Mouse (Mus musculus): Measurements from ENCODE around the gene Ccdc167. TPM values are rescaled to one million over a fixed set of nuclear protein-coding genes. Genes with fewer than 3 reads are reported as not detected.

Ccdc167 gene
- polyA plus RNA-seq, 1 experiment = 14.5 TPM

GRCm38 (mm10) chr17:29686771-29687170, 30.1 kb downstream of the Ccdc167 start:
- H3K9me3 ChIP-seq (replicated peaks; ENCODE audit: control insufficient read depth, insufficient read depth, low read length, poor library complexity, severe bottlenecking) = no peaks in the 10 kb centered on the region
- no peaks in the 10 kb centered on the region for H3K4me1 ChIP-seq (ENCODE audit: control insufficient read depth, insufficient read depth, low read length)
- H3K27ac ChIP-seq (ENCODE audit: insufficient read depth, low read length) = no peak overlapping the region
- no peak overlapping the region for H3K9ac ChIP-seq (ENCODE audit: low read depth, poor library complexity, severe bottlenecking)
- no peak overlapping the region for H3K4me3 ChIP-seq (ENCODE audit: low read depth, low read length)
- no peaks in the 10 kb centered on the region for H3K27me3 ChIP-seq (ENCODE audit: control insufficient read depth, insufficient read depth, low read length, poor library complexity, severe bottlenecking)
- peaks cover 30% of the 10 kb centered on the region for H3K36me3 ChIP-seq (ENCODE audit: control insufficient read depth, insufficient read depth, low read length, poor library complexity, severe bottlenecking)
- TF ChIP-seq POLR2A (IDR thresholded peaks at IDR 0.05; ENCODE audit: insufficient read depth, low read length) = no peak
- TF ChIP-seq CTCF (IDR thresholded peaks at IDR 0.05; ENCODE audit: low read depth, low read length) = no peak
- TF ChIP-seq EP300 (IDR thresholded peaks at IDR 0.05; ENCODE audit: insufficient read depth, low read depth, low read length) = no peak

- TF ChIP-seq CTCF (IDR thresholded peaks at IDR 0.05; ENCODE audit: low read depth, low read length) = no peak
- Histone ChIP-seq H3K4me3 (ENCODE audit: low read depth, low read length) (no peak overlapping the region), H3K36me3 (ENCODE audit: control insufficient read depth, insufficient read depth, low read length, poor library complexity, severe bottlenecking) (peaks cover 27% of the 10 kb centered on the region), H3K9me3 (replicated peaks; ENCODE audit: control insufficient read depth, insufficient read depth, low read length, poor library complexity, severe bottlenecking) (no peaks in the 10 kb centered on the region), H3K9ac (ENCODE audit: low read depth, poor library complexity, severe bottlenecking) (no peak overlapping the region), H3K27me3 (ENCODE audit: control insufficient read depth, insufficient read depth, low read length, poor library complexity, severe bottlenecking) (no peaks in the 10 kb centered on the region), H3K27ac (ENCODE audit: insufficient read depth, low read length) (no peak overlapping the region), H3K4me1 (ENCODE audit: control insufficient read depth, insufficient read depth, low read length) (no peaks in the 10 kb centered on the region)
These were observed 32.6 kb downstream of the Ccdc167 start for GRCm38 (mm10) chr17:29684275-29684674.

- Histone ChIP-seq H3K9me3 (replicated peaks; ENCODE audit: control insufficient read depth, insufficient read depth, low read length, poor library complexity, severe bottlenecking) (no peaks in the 10 kb centered on the region), H3K4me3 (ENCODE audit: low read depth, low read length) (no peak overlapping the region), H3K27ac (ENCODE audit: insufficient read depth, low read length) (no peak overlapping the region), H3K4me1 (ENCODE audit: control insufficient read depth, insufficient read depth, low read length) (peaks cover 2% of the 10 kb centered on the region), H3K36me3 (ENCODE audit: control insufficient read depth, insufficient read depth, low read length, poor library complexity, severe bottlenecking) (peaks cover 34% of the 10 kb centered on the region), H3K27me3 (ENCODE audit: control insufficient read depth, insufficient read depth, low read length, poor library complexity, severe bottlenecking) (no peaks in the 10 kb centered on the region), H3K9ac (ENCODE audit: low read depth, poor library complexity, severe bottlenecking) (no peak overlapping the region)
- TF ChIP-seq EP300 (IDR thresholded peaks at IDR 0.05; ENCODE audit: insufficient read depth, low read depth, low read length) (no peak), POLR2A (IDR thresholded peaks at IDR 0.05; ENCODE audit: insufficient read depth, low read length) (no peak), CTCF (IDR thresholded peaks at IDR 0.05; ENCODE audit: low read depth, low read length) (no peak)
These were observed 33.7 kb downstream of the Ccdc167 start for GRCm38 (mm10) chr17:29683127-29683526.

- H3K27me3 ChIP-seq (ENCODE audit: control insufficient read depth, insufficient read depth, low read length, poor library complexity, severe bottlenecking) = no peaks in the 10 kb centered on the region
- H3K4me3 ChIP-seq (ENCODE audit: low read depth, low read length) = no peak overlapping the region
- H3K36me3 ChIP-seq (ENCODE audit: control insufficient read depth, insufficient read depth, low read length, poor library complexity, severe bottlenecking) = peaks cover 40% of the 10 kb centered on the region
- H3K9me3 ChIP-seq (replicated peaks; ENCODE audit: control insufficient read depth, insufficient read depth, low read length, poor library complexity, severe bottlenecking) = no peaks in the 10 kb centered on the region
- H3K9ac ChIP-seq (ENCODE audit: low read depth, poor library complexity, severe bottlenecking) = no peak overlapping the region
- H3K27ac ChIP-seq (ENCODE audit: insufficient read depth, low read length) = no peak overlapping the region
- TF ChIP-seq EP300 (IDR thresholded peaks at IDR 0.05; ENCODE audit: insufficient read depth, low read depth, low read length) (no peak), POLR2A (IDR thresholded peaks at IDR 0.05; ENCODE audit: insufficient read depth, low read length) (no peak), CTCF (IDR thresholded peaks at IDR 0.05; ENCODE audit: low read depth, low read length) (no peak)
- H3K4me1 ChIP-seq (ENCODE audit: control insufficient read depth, insufficient read depth, low read length) = peaks cover 3% of the 10 kb centered on the region
These were observed 34.6 kb downstream of the Ccdc167 start for GRCm38 (mm10) chr17:29682261-29682660.

GRCm38 (mm10) chr17:29681669-29682068, 35.2 kb downstream of the Ccdc167 start:
- Histone ChIP-seq H3K9me3 (replicated peaks; ENCODE audit: control insufficient read depth, insufficient read depth, low read length, poor library complexity, severe bottlenecking) (no peaks in the 10 kb centered on the region), H3K27me3 (ENCODE audit: control insufficient read depth, insufficient read depth, low read length, poor library complexity, severe bottlenecking) (no peaks in the 10 kb centered on the region), H3K9ac (ENCODE audit: low read depth, poor library complexity, severe bottlenecking) (no peak overlapping the region), H3K4me3 (ENCODE audit: low read depth, low read length) (no peak overlapping the region), H3K4me1 (ENCODE audit: control insufficient read depth, insufficient read depth, low read length) (peaks cover 3% of the 10 kb centered on the region), H3K27ac (ENCODE audit: insufficient read depth, low read length) (no peak overlapping the region), H3K36me3 (ENCODE audit: control insufficient read depth, insufficient read depth, low read length, poor library complexity, severe bottlenecking) (peaks cover 42% of the 10 kb centered on the region)
- TF ChIP-seq CTCF (IDR thresholded peaks at IDR 0.05; ENCODE audit: low read depth, low read length) (no peak), EP300 (IDR thresholded peaks at IDR 0.05; ENCODE audit: insufficient read depth, low read depth, low read length) (no peak), POLR2A (IDR thresholded peaks at IDR 0.05; ENCODE audit: insufficient read depth, low read length) (no peak)

GRCm38 (mm10) chr17:29680921-29681320, 35.9 kb downstream of the Ccdc167 start:
- Histone ChIP-seq H3K4me3 (ENCODE audit: low read depth, low read length) (no peak overlapping the region), H3K36me3 (ENCODE audit: control insufficient read depth, insufficient read depth, low read length, poor library complexity, severe bottlenecking) (peaks cover 45% of the 10 kb centered on the region), H3K9ac (ENCODE audit: low read depth, poor library complexity, severe bottlenecking) (no peak overlapping the region), H3K9me3 (replicated peaks; ENCODE audit: control insufficient read depth, insufficient read depth, low read length, poor library complexity, severe bottlenecking) (no peaks in the 10 kb centered on the region), H3K27ac (ENCODE audit: insufficient read depth, low read length) (no peak overlapping the region), H3K4me1 (ENCODE audit: control insufficient read depth, insufficient read depth, low read length) (peaks cover 3% of the 10 kb centered on the region), H3K27me3 (ENCODE audit: control insufficient read depth, insufficient read depth, low read length, poor library complexity, severe bottlenecking) (no peaks in the 10 kb centered on the region)
- TF ChIP-seq CTCF (IDR thresholded peaks at IDR 0.05; ENCODE audit: low read depth, low read length) (no peak), POLR2A (IDR thresholded peaks at IDR 0.05; ENCODE audit: insufficient read depth, low read length) (no peak), EP300 (IDR thresholded peaks at IDR 0.05; ENCODE audit: insufficient read depth, low read depth, low read length) (no peak)

All from ES-Bruce4 (cell line).